Mouse (Mus musculus) CH12.LX (cell line): ENCODE results near the gene Unc13c. TPM values are rescaled to one million over a fixed set of nuclear protein-coding genes. Genes with fewer than 3 reads are reported as not detected.

ENCODE experiments used
- DNase-seq: peaks from one replicate; pipeline ENCODE4 v3.0.0-alpha.2; 2013; ENCODE audit errors: extremely low read depth
- H3K27ac ChIP-seq: 2 replicates; pipeline ENCODE4 v1.5.1; 2012; ENCODE audit warnings: low read depth, mild to moderate bottlenecking, control low read depth, moderate library complexity; ENCODE audit not compliant: insufficient read depth
- H3K27me3 ChIP-seq: replicated peaks from 2 replicates; pipeline ENCODE3; 2012; ENCODE audit warnings: inconsistent platforms
- H3K36me3 ChIP-seq, 2 experiments: replicated peaks in 1 of 2; 2 replicates each; pipeline versions ENCODE3 to v1.6.1; 2012; ENCODE audit warnings: inconsistent platforms in 1 of 2, low read length in 1 of 2, mild to moderate bottlenecking in 1 of 2, mixed read lengths in 1 of 2, moderate library complexity in 1 of 2; ENCODE audit not compliant: control insufficient read depth in 1 of 2, insufficient read depth in 1 of 2
- H3K4me1 ChIP-seq, 2 experiments: 2 replicates each; pipeline ENCODE4 v1.6.1; 2012; ENCODE audit warnings: inconsistent platforms in 1 of 2, moderate library complexity in 1 of 2; ENCODE audit not compliant: insufficient read depth in 2 of 2, control insufficient read depth in 1 of 2
- H3K4me2 ChIP-seq: 2 replicates; pipeline ENCODE4 v1.6.1; 2012; ENCODE audit warnings: low read depth, mild to moderate bottlenecking, control low read depth; ENCODE audit not compliant: poor library complexity, insufficient read depth, severe bottlenecking
- H3K4me3 ChIP-seq, 3 experiments: fragments of 150-350 bp in 1 of 3; sonication (generic) in 1 of 3; replicated peaks in 1 of 3; 2 replicates each; pipeline versions ENCODE3 to v1.5.1; 2011 to 2012; ENCODE audit warnings: low read depth in 2 of 3, low read length in 2 of 3, mild to moderate bottlenecking in 2 of 3, moderate library complexity in 2 of 3, control low read depth in 1 of 3, improper control_type of control experiment in 1 of 3, inconsistent platforms in 1 of 3, mixed read lengths in 1 of 3; ENCODE audit not compliant: poor library complexity in 1 of 3
- H3K79me2 ChIP-seq: replicated peaks from 2 replicates; pipeline ENCODE4 v1.6.1; 2012; ENCODE audit warnings: mild to moderate bottlenecking, moderate library complexity; ENCODE audit not compliant: control insufficient read depth, poor library complexity, insufficient read depth, severe bottlenecking; ENCODE audit errors: extremely low read depth
- H3K9ac ChIP-seq: 2 replicates; pipeline ENCODE4 v1.6.1; 2012; ENCODE audit warnings: low read depth, mild to moderate bottlenecking, control low read depth, moderate library complexity; ENCODE audit not compliant: insufficient read depth
- H3K9me3 ChIP-seq: replicated peaks from 2 replicates; pipeline ENCODE3; 2012; ENCODE audit warnings: low read length, inconsistent platforms, mixed read lengths
- BHLHE40 ChIP-seq: IDR thresholded peaks from 2 replicates; pipeline ENCODE4 v1.6.1; 2011; ENCODE audit warnings: mild to moderate bottlenecking, low read depth, low read length, improper control_type of control experiment
- CHD1 ChIP-seq: IDR thresholded peaks from 2 replicates; pipeline ENCODE4 v1.6.1; 2012; ENCODE audit warnings: low read depth, low read length, improper control_type of control experiment, inconsistent platforms
- E2F4 ChIP-seq: IDR thresholded peaks from 2 replicates; pipeline ENCODE4 v1.6.1; 2011; ENCODE audit warnings: low read depth, low read length, improper control_type of control experiment; ENCODE audit not compliant: insufficient replicate concordance
- ELF1 ChIP-seq: IDR thresholded peaks from 2 replicates; pipeline ENCODE4 v1.6.1; 2014; ENCODE audit warnings: low read depth, mild to moderate bottlenecking, inconsistent platforms, low read length, improper control_type of control experiment
- ETS1 ChIP-seq: conservative IDR thresholded peaks from 2 replicates; pipeline ENCODE4 v1.6.1; 2012; ENCODE audit warnings: low read depth, mild to moderate bottlenecking, inconsistent platforms, low read length, improper control_type of control experiment, moderate library complexity
- GABPA ChIP-seq: IDR thresholded peaks from 2 replicates; pipeline ENCODE4 v1.6.1; 2012; ENCODE audit warnings: low read depth, low read length, improper control_type of control experiment, inconsistent platforms; ENCODE audit not compliant: insufficient replicate concordance
- JUN ChIP-seq: IDR thresholded peaks from 2 replicates; pipeline ENCODE4 v1.6.1; 2011; ENCODE audit warnings: low read depth, mild to moderate bottlenecking, low read length, improper control_type of control experiment, moderate library complexity; ENCODE audit not compliant: insufficient read depth
- MAX ChIP-seq: IDR thresholded peaks from 2 replicates; pipeline ENCODE4 v1.6.1; 2011; ENCODE audit warnings: low read length, improper control_type of control experiment
- MEF2A ChIP-seq: IDR thresholded peaks from 2 replicates; pipeline ENCODE4 v1.6.1; 2014; ENCODE audit warnings: low read depth, mild to moderate bottlenecking, inconsistent platforms, low read length, improper control_type of control experiment, borderline replicate concordance
- MXI1 ChIP-seq: IDR thresholded peaks from 2 replicates; pipeline ENCODE4 v1.6.1; 2011; ENCODE audit warnings: mild to moderate bottlenecking, low read depth, low read length, improper control_type of control experiment
- NELFE ChIP-seq: IDR thresholded peaks from 2 replicates; pipeline ENCODE4 v1.6.1; 2011; ENCODE audit warnings: low read depth, low read length, improper control_type of control experiment
- PAX5 ChIP-seq: IDR thresholded peaks from 2 replicates; pipeline ENCODE4 v1.6.1; 2012; ENCODE audit warnings: low read length, inconsistent platforms, mixed read lengths
- POLR2A ChIP-seq: IDR thresholded peaks from 2 replicates; pipeline ENCODE4 v1.6.1; 2011; ENCODE audit warnings: low read depth, mild to moderate bottlenecking, improper control_type of control experiment, low read length
- RAD21 ChIP-seq: IDR thresholded peaks from 2 replicates; pipeline ENCODE4 v1.6.1; 2011; ENCODE audit warnings: low read depth, mild to moderate bottlenecking, low read length, improper control_type of control experiment, moderate library complexity
- RCOR1 ChIP-seq: conservative IDR thresholded peaks from 2 replicates; pipeline ENCODE4 v1.6.1; 2012; ENCODE audit warnings: low read depth, mild to moderate bottlenecking, inconsistent platforms, low read length, improper control_type of control experiment
- SIN3A ChIP-seq: IDR thresholded peaks from 2 replicates; pipeline ENCODE4 v1.6.1; 2012; ENCODE audit warnings: low read length, improper control_type of control experiment, inconsistent platforms
- SMC3 ChIP-seq: IDR thresholded peaks from 2 replicates; pipeline ENCODE4 v1.6.1; 2011; ENCODE audit warnings: low read depth, low read length, improper control_type of control experiment
- TCF12 ChIP-seq: IDR thresholded peaks from 2 replicates; pipeline ENCODE4 v1.6.1; 2014; ENCODE audit warnings: low read depth, mild to moderate bottlenecking, inconsistent platforms, low read length, improper control_type of control experiment
- USF1 ChIP-seq: IDR thresholded peaks from 2 replicates; pipeline ENCODE4 v1.6.1; 2014; ENCODE audit warnings: low read depth, mild to moderate bottlenecking, inconsistent platforms, low read length, improper control_type of control experiment
- ZMIZ1 ChIP-seq: IDR thresholded peaks from 2 replicates; pipeline ENCODE4 v1.6.1; 2012; ENCODE audit warnings: low read depth, mild to moderate bottlenecking, inconsistent platforms, low read length, improper control_type of control experiment
- dilution Hi-C: fragments of 300-500 bp; cut with MboI; formaldehyde crosslinking; loops from 2 replicates; pipeline ENCODE4 v1.14.3; 2020; ENCODE audit warnings: low sequenced_read_pairs; ENCODE audit not compliant: extremely low pct_unique_long_range_greater_than_20kb, extremely low pct_ligation_motif_present
- in situ Hi-C: fragments of 300-500 bp; cut with MboI; formaldehyde crosslinking; loops from 3 replicates; pipeline ENCODE4 v1.14.3; 2019; ENCODE audit warnings: low sequenced_read_pairs, low pct_ligation_motif_present, low pct_unique_long_range_greater_than_20kb, mixed read lengths
- polyA plus RNA-seq: library from polyadenylated mRNA; unstranded; fragments of >175 nt; gene quantifications from 2 replicates; pipeline ENCODE4 v1.2.1, GENCODE M21; 2012; ENCODE audit warnings: low read depth; ENCODE audit not compliant: insufficient read length
- total RNA-seq, 2 experiments: library from RNA; depleted of rRNA; stranded (reverse); fragments of 300-350 nt in 1 of 2; fragments of >200 nt in 1 of 2; gene quantifications; 2 replicates each; pipeline ENCODE4 v1.2.3; 2012 to 2014

Unc13c gene
- total and polyA plus RNA-seq, 3 experiments: not detected

- H3K4me3 ChIP-seq: no peak overlapping the region
- no peaks in the 10 kb centered on the region for H3K36me3 ChIP-seq
- in situ Hi-C loops: no loop called here
- peaks cover 4% of the 10 kb centered on the region for H3K9me3 ChIP-seq
- DNase-seq: no peak
- H3K79me2 ChIP-seq: no peaks in the 10 kb centered on the region
- no peak overlapping the region for H3K9ac ChIP-seq
- H3K4me1 ChIP-seq: no peaks in the 10 kb centered on the region; a peak in 1 of 4 replicates
- TF ChIP-seq MEF2A (no peak), ELF1 (no peak), ETS1 (no peak), SMC3 (no peak), RAD21 (no peak), MXI1 (no peak), JUN (no peak), POLR2A (no peak), E2F4 (no peak), SIN3A (no peak), GABPA (no peak), USF1 (no peak), ZMIZ1 (no peak), NELFE (no peak), TCF12 (no peak), MAX (no peak), PAX5 (no peak), BHLHE40 (no peak)
- no peaks in the 10 kb centered on the region for H3K27me3 ChIP-seq
- dilution Hi-C loops: no loop called here
- no peak overlapping the region for H3K27ac ChIP-seq
- no peak overlapping the region for H3K4me2 ChIP-seq
Measured at GRCm38 (mm10) chr9:73898516-73898915, 70.2 kb downstream of the Unc13c start.

GRCm38 (mm10) chr9:73896210-73896609, 72.6 kb downstream of the Unc13c start:
- no peak overlapping the region for H3K4me2 ChIP-seq
- H3K4me3 ChIP-seq: no peak overlapping the region
- no peaks in the 10 kb centered on the region for H3K27me3 ChIP-seq
- in situ Hi-C loops (no loop called here), dilution Hi-C loops (no loop called here)
- no peaks in the 10 kb centered on the region; a peak in 1 of 4 replicates for H3K4me1 ChIP-seq
- no peak overlapping the region for H3K9ac ChIP-seq
- H3K36me3 ChIP-seq: no peaks in the 10 kb centered on the region
- TF ChIP-seq SMC3 (no peak), RCOR1 (no peak), POLR2A (no peak), USF1 (no peak), BHLHE40 (no peak), JUN (no peak), CHD1 (no peak), GABPA (no peak), RAD21 (no peak)
- no peak for DNase-seq
- H3K9me3 ChIP-seq: peaks cover 4% of the 10 kb centered on the region
- H3K27ac ChIP-seq: no peak overlapping the region
- no peaks in the 10 kb centered on the region for H3K79me2 ChIP-seq
